Mouse (Mus musculus): ENCODE measurements around the gene Dnah17.

Dnah17 gene

GRCm38 (mm10) chr11:117993190-117994175, 137.0 kb downstream of the Dnah17 start:
- peak; percentile 24 for DNase-seq

GRCm38 (mm10) chr11:117991502-117992470, 138.6 kb downstream of the Dnah17 start:
- peak; percentile 38 for DNase-seq

- no peak for DNase-seq
These were observed 140.5 kb downstream of the Dnah17 start for GRCm38 (mm10) chr11:117989926-117990325.

- no peak for DNase-seq
These were observed 141.2 kb downstream of the Dnah17 start for GRCm38 (mm10) chr11:117989241-117989640.

GRCm38 (mm10) chr11:117987968-117988367, 142.5 kb downstream of the Dnah17 start:
- DNase-seq = peak; percentile 50

- peak; percentile 59 for DNase-seq
These were observed 143.4 kb downstream of the Dnah17 start for GRCm38 (mm10) chr11:117987032-117987451.

- DNase-seq = peak; percentile 94
These were observed 144.1 kb downstream of the Dnah17 start, which contains the start of gene Pgs1 for GRCm38 (mm10) chr11:117986126-117987031. Pgs1 (plus strand) TSS chr11:117986292.

GRCm38 (mm10) chr11:117983770-117984169, 146.7 kb downstream of the Dnah17 start:
- DNase-seq = no peak

- peak; percentile 66 for DNase-seq
These were observed 148.0 kb downstream of the Dnah17 start for GRCm38 (mm10) chr11:117982426-117982825.

GRCm38 (mm10) chr11:117979388-117979787, 151.0 kb downstream of the Dnah17 start:
- DNase-seq = peak; percentile 38

GRCm38 (mm10) chr11:117977694-117978360, 152.6 kb downstream of the Dnah17 start:
- DNase-seq = no peak

- DNase-seq = peak; percentile 69
These were observed 154.3 kb downstream of the Dnah17 start for GRCm38 (mm10) chr11:117976081-117976582.

GRCm38 (mm10) chr11:117975211-117975967, 155.0 kb downstream of the Dnah17 start:
- DNase-seq = peak; percentile 53

GRCm38 (mm10) chr11:117974327-117975125, 155.9 kb downstream of the Dnah17 start:
- no peak for DNase-seq

- no peak for DNase-seq
These were observed 156.9 kb downstream of the Dnah17 start for GRCm38 (mm10) chr11:117973569-117973968.

GRCm38 (mm10) chr11:117972656-117973558, 157.5 kb downstream of the Dnah17 start:
- no peak for DNase-seq

Data from kidney, postnatal 14 days (tissue).